Mouse (Mus musculus) ES-E14 (cell line): ENCODE results near the gene Larp4b. TPM values are rescaled to one million over a fixed set of nuclear protein-coding genes. Genes with fewer than 3 reads are reported as not detected.

Experiments
- DNase-seq: peaks from one replicate; pipeline ENCODE4 v3.0.0-alpha.2; 2013; ENCODE audit warnings: low read depth, low spot score
- H3K27ac ChIP-seq: 2 replicates; pipeline ENCODE4 v1.5.1; 2012; ENCODE audit warnings: low read depth, mild to moderate bottlenecking, low read length, moderate library complexity, mixed read lengths; ENCODE audit not compliant: poor library complexity, insufficient read depth, severe bottlenecking
- H3K36me3 ChIP-seq: 2 replicates; pipeline ENCODE4 v1.6.1; 2012; ENCODE audit warnings: mild to moderate bottlenecking, low read length, moderate library complexity, mixed read lengths; ENCODE audit not compliant: control insufficient read depth, poor library complexity, insufficient read depth, severe bottlenecking
- H3K4me1 ChIP-seq, 2 experiments: fragments of 150-350 bp in 1 of 2; sonication (generic) in 1 of 2; 2 replicates each; pipeline ENCODE4 v1.6.1; 2012; ENCODE audit warnings: low read length in 2 of 2, mild to moderate bottlenecking in 1 of 2, mixed read lengths in 1 of 2; ENCODE audit not compliant: control insufficient read depth in 2 of 2, insufficient read depth in 2 of 2, poor library complexity in 1 of 2
- H3K4me3 ChIP-seq, 2 experiments: fragments of 150-350 bp in 1 of 2; sonication (generic) in 1 of 2; 2 replicates each; pipeline ENCODE4 v1.5.1; 2012; ENCODE audit warnings: low read length in 2 of 2, low read depth in 1 of 2, mild to moderate bottlenecking in 1 of 2, mixed read lengths in 1 of 2; ENCODE audit not compliant: insufficient read depth in 1 of 2, poor library complexity in 1 of 2, severe bottlenecking in 1 of 2
- H3K9ac ChIP-seq: 2 replicates; pipeline ENCODE4 v1.6.1; 2012; ENCODE audit warnings: low read depth, mild to moderate bottlenecking, low read length, mixed read lengths; ENCODE audit not compliant: poor library complexity, insufficient read depth, severe bottlenecking
- H3K9me3 ChIP-seq: fragments of 150-350 bp; sonication (generic); 2 replicates; pipeline ENCODE4 v1.6.1; 2012; ENCODE audit warnings: low read depth, mild to moderate bottlenecking, low read length; ENCODE audit not compliant: control insufficient read depth, insufficient read depth
- CHD2 ChIP-seq: IDR thresholded peaks from 2 replicates; pipeline ENCODE4 v1.6.1; 2014; ENCODE audit warnings: mild to moderate bottlenecking, low read depth, low read length, inconsistent platforms
- HCFC1 ChIP-seq: IDR thresholded peaks from 2 replicates; pipeline ENCODE4 v1.6.1; 2012; ENCODE audit warnings: low read length, inconsistent platforms, borderline replicate concordance; ENCODE audit not compliant: insufficient read depth
- MAFK ChIP-seq: IDR thresholded peaks from 2 replicates; pipeline ENCODE4 v1.6.1; 2014; ENCODE audit warnings: mild to moderate bottlenecking, low read depth, low read length, inconsistent platforms; ENCODE audit not compliant: insufficient read depth
- ZC3H11A ChIP-seq: IDR thresholded peaks from 2 replicates; pipeline ENCODE4 v1.6.1; 2012; ENCODE audit warnings: low read depth, mild to moderate bottlenecking, inconsistent platforms, low read length, borderline replicate concordance
- ZNF384 ChIP-seq: IDR thresholded peaks from 2 replicates; pipeline ENCODE4 v1.6.1; 2012; ENCODE audit warnings: low read depth, low read length, inconsistent platforms
- in situ Hi-C, 2 experiments: fragments of 600-800 bp; cut with MboI; formaldehyde crosslinking; loops; one replicate each; pipeline ENCODE4 v1.15.1; 2025; ENCODE audit warnings: low sequenced_read_pairs in 2 of 2, inconsistent platforms in 1 of 2; ENCODE audit not compliant: unreplicated experiment in 2 of 2
- total RNA-seq: library from RNA; depleted of rRNA; stranded (reverse); fragments of 300-350 nt; gene quantifications from 2 replicates; pipeline ENCODE4 v1.2.3, GENCODE M21; 2012

Larp4b gene
- total RNA-seq, 1 experiment = 66.3 TPM

DNA sequence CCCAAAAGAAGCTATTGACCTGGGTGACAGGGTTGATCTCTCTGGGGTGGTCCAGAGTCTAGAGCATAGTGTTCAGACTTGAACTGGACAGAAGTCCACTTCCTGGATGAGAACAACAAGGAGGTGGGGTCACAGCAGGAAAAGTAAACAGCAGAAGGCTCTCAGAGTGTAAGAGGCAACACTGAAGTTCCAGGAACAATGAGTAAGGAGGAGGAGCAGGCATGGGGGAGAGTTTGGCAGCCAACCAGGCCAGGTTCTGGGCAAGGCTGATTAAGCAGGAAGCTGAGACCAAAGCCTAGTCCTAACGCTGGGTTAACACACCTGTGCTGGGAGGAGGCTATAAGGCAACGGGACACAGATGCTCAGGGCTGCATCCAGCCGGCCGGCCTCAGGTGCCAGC is 19.9 kb upstream of the Larp4b start:
- Histone ChIP-seq H3K9ac (no peak overlapping the region), H3K4me3 (no peak overlapping the region), H3K27ac (no peak overlapping the region), H3K36me3 (no peaks in the 10 kb centered on the region), H3K9me3 (no peaks in the 10 kb centered on the region), H3K4me1 (no peaks in the 10 kb centered on the region)
- TF ChIP-seq MAFK = no peak
- TF ChIP-seq ZC3H11A = no peak
- TF ChIP-seq ZNF384 = no peak
- TF ChIP-seq CHD2 = no peak
- no peak for TF ChIP-seq HCFC1
- in situ Hi-C loops = no loop called here
- DNase-seq = no peak

DNA sequence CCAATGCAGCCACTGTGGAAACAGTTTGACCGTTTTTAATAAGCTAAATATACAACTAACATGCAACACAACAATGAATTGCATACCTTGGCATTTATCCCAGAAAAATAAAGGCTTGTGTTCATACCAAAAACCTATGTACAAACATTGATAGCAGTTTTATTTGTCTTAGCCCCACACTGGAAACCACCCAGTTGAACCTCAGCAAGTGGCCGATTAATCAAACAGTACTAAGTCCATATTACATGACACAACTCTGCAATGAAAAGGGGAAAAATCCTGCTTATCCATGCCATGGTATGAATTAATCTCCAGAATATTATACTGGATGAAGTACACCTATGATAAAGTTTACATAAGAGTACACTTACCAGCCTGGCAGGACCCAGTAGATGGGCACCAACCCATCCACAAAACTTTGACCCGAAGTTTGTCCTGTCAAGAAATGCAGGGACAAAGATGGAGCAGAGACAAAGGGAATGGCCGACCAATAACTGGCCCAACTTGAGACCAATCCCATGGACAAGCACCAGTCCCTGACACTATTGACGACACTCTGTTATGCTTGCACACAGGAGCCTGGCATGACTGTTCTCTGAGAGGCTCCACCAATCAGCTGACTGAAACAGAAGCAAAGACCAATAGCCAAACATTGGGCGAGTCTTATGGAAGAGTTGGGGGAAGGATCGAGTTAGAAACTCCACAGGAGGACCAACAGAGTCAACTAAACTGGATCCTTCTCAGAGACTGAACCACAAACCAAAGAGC is 17.7 kb upstream of the Larp4b start:
- no peak for DNase-seq
- Histone ChIP-seq H3K9me3 (no peaks in the 10 kb centered on the region), H3K9ac (no peak overlapping the region), H3K36me3 (no peaks in the 10 kb centered on the region), H3K4me1 (no peaks in the 10 kb centered on the region; a peak in 1 of 4 replicates), H3K4me3 (no peak overlapping the region), H3K27ac (no peak overlapping the region)
- in situ Hi-C loops = no loop called here
- TF ChIP-seq ZC3H11A (no peak), HCFC1 (no peak), MAFK (no peak), CHD2 (no peak), ZNF384 (no peak)

GRCm38 (mm10) chr13:9082128-9082883 is 11.4 kb upstream of the Larp4b start:
- Histone ChIP-seq H3K4me3 (no peak overlapping the region), H3K36me3 (no peaks in the 10 kb centered on the region), H3K9ac (no peak overlapping the region), H3K27ac (no peak overlapping the region), H3K4me1 (no peaks in the 10 kb centered on the region; a peak in 1 of 4 replicates), H3K9me3 (no peaks in the 10 kb centered on the region)
- DNase-seq = no peak
- in situ Hi-C loops = no loop called here
- TF ChIP-seq HCFC1 (no peak), CHD2 (no peak), ZNF384 (no peak), ZC3H11A (no peak), MAFK (no peak)

DNA sequence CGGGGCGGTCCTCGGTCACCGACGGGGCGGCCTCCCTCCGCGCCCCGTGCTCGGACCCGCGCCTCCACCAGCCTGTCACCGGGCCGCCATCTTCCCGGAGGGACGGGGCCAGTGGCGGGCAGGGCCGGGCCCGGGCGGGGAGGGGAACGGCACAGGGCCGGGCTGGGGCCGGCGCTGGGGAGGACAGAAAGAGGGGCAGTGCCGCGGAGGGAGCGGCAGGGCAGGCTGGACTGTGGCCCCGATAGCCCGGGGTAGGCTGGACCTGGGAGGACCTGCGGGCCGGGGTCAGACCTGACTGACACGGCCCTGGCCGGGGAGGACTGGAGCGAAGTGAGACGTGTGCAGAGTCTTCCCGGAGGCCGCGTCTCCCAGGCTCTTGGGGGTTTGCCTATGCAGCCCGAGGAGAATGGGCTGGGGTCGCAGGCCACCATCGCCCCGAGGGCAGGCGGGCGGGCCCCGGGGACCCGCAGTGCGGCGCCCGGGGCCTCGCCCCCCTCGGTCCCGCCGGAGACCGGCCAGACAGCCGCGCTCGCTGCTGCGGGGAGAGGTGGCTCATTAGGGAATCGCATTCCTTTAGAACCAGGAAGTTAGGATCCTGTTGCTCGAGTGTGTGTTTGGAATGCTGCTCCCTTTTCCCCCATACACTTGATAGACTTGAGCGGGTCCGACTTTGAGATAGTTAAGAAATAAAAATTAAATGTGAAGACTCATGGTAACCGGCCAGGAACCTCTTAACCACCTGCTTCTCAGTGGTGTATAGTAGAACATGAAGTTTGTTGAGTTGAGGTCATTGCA is 702 bp downstream of the Larp4b start:
- in situ Hi-C loops = no loop called here
- TF ChIP-seq CHD2 (no peak), HCFC1 (no peak), MAFK (no peak), ZC3H11A (no peak), ZNF384 (no peak)

More for the DNA sequence above, 702 bp downstream of the Larp4b start:
- peaks cover 0 to 5% of the 10 kb centered on the region in 2 experiments; a peak in 1 of 4 replicates for H3K4me1 ChIP-seq
- no peaks in the 10 kb centered on the region for H3K9me3 ChIP-seq
- no peak for DNase-seq
- no peaks in the 10 kb centered on the region for H3K36me3 ChIP-seq
- H3K4me3 ChIP-seq = peak overlapping the region; percentile 95 to 99
- peak overlapping the region; percentile 99 for H3K27ac ChIP-seq
- H3K9ac ChIP-seq = peak overlapping the region; percentile 100
